Mouse (Mus musculus) thymus, adult 2 months (tissue): ENCODE measurements around the gene Gm11172.

Experiments used
- CTCF ChIP-seq: fragments of 200-500 bp; IDR thresholded peaks from 2 replicates; pipeline ENCODE4 v1.5.1; 2012; ENCODE audit warnings: mild to moderate bottlenecking, control low read depth, low read length, moderate library complexity, borderline replicate concordance; ENCODE audit not compliant: control insufficient read depth, poor library complexity, insufficient read depth; ENCODE audit errors: extremely low read depth
- POLR2A ChIP-seq: fragments of 200-500 bp; IDR thresholded peaks from 2 replicates; pipeline ENCODE4 v1.6.1; 2012; ENCODE audit warnings: mild to moderate bottlenecking, low read length, control low read depth, moderate library complexity; ENCODE audit not compliant: control insufficient read depth, poor library complexity, insufficient read depth; ENCODE audit errors: extremely low read depth

DNA sequence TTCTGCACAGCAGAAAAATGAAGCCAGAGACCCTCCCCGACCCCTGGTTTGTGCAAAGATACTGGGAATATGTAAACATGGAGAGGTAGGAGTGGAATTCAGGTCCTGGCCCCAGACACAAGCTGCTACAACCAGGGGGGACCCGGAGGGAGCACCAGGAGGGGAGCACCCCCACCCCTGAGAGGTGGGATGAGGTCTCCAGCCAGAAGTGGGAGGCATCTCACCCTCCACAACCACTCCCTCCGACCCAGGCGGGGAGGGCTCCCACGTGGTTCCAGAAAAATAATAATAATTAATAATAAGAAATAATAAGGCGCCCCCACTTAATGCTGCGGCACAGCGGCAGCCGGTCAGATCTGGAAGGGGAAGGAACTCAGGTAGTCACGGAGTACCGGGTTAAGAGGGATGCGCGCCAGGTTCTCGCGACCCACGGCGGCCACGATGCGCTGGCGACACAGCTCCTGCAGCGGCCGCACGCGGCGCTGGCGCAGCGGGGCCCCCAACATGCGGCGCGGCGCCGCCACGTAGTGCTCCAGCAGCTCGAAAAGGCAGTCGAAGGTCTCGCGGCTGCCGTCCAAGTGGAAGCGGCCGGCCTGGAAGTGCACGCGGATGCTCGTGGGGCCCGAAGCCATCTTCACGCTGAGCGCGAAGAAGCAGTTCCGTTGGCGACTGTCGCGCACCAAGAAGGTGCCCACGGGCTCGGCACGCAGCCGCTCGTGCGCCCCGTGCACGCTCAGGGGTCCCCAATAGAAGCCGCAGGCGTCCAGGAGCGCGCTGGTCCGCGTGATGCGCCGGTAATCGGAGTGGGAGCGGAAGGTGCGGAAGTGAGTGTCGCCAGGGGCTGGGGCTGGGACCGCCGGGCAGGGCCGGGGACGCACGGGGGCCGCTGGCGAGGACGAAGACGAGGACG is 28.6 kb upstream of the Gm11172 start:
- no peak for TF ChIP-seq CTCF
- TF ChIP-seq POLR2A, result no peak
